Mouse (Mus musculus) neural tube, embryonic 11.5 days (tissue): ENCODE results near the gene Fndc5. TPM values are rescaled to one million over a fixed set of nuclear protein-coding genes. Genes with fewer than 3 reads are reported as not detected.

Experiments used
- ATAC-seq: fragments of 200-750 bp; cut with Nextera tagmentation; 2 replicates; pipeline ENCODE4 v1.8.0; 2017; ENCODE audit warnings: moderate number of reproducible peaks, mild to moderate bottlenecking, moderate TSS enrichment, moderate library complexity; ENCODE audit not compliant: insufficient read depth, low FRiP score, low TSS enrichment
- DNase-seq: peaks from one replicate; pipeline ENCODE4 v3.0.0-alpha.2; 2015; ENCODE audit warnings: low spot score
- H3K27ac ChIP-seq: fragments of 300-500 bp; sonication (generic); 2 replicates; pipeline ENCODE4 v1.5.1; 2014; ENCODE audit warnings: low read depth, mild to moderate bottlenecking, low read length
- H3K27me3 ChIP-seq: fragments of 300-500 bp; sonication (generic); 2 replicates; pipeline ENCODE4 v1.6.1; 2014; ENCODE audit warnings: mild to moderate bottlenecking, low read length, mixed read lengths; ENCODE audit not compliant: control insufficient read depth, insufficient read depth
- H3K36me3 ChIP-seq: fragments of 300-500 bp; sonication (generic); 2 replicates; pipeline ENCODE4 v1.6.1; 2014; ENCODE audit warnings: mild to moderate bottlenecking, low read length, moderate library complexity, mixed read lengths; ENCODE audit not compliant: control insufficient read depth, insufficient read depth
- H3K4me1 ChIP-seq: fragments of 300-500 bp; sonication (generic); 2 replicates; pipeline ENCODE4 v1.6.1; 2014; ENCODE audit warnings: low read length, mixed read lengths; ENCODE audit not compliant: control insufficient read depth, insufficient read depth
- H3K4me2 ChIP-seq: fragments of 300-500 bp; sonication (generic); 2 replicates; pipeline ENCODE4 v1.6.1; 2014; ENCODE audit warnings: low read depth, mild to moderate bottlenecking, moderate library complexity
- H3K4me3 ChIP-seq: fragments of 300-500 bp; sonication (generic); 2 replicates; pipeline ENCODE4 v1.5.1; 2014; ENCODE audit warnings: low read depth, low read length
- H3K9ac ChIP-seq: fragments of 300-500 bp; sonication (generic); 2 replicates; pipeline ENCODE4 v1.6.1; 2014; ENCODE audit warnings: mild to moderate bottlenecking, low read length
- H3K9me3 ChIP-seq: fragments of 300-500 bp; sonication (generic); 2 replicates; pipeline ENCODE4 v1.6.1; 2016; ENCODE audit warnings: low read length; ENCODE audit not compliant: control insufficient read depth
- WGBS: fragments of 180-500 bp; shearing (Covaris S2); extraction: QIAGEN DNeasy Blood & Tissue Kit; methylation state at CpG from one replicate; pipeline ENCODE4 v1.1.7; 2014; 5-methylcytosine and 5-hydroxymethylcytosine counted together
- polyA plus RNA-seq: library from polyadenylated mRNA; unstranded; fragments of >200 nt; fragmentation: Nextera tagmentation; extraction: Ambion mirVana; gene quantifications from 2 replicates; pipeline ENCODE4 v1.2.1, GENCODE M21; 2014

Fndc5 gene
- polyA plus RNA-seq, 1 experiment from 2014 or later: 26.2 TPM

DNA sequence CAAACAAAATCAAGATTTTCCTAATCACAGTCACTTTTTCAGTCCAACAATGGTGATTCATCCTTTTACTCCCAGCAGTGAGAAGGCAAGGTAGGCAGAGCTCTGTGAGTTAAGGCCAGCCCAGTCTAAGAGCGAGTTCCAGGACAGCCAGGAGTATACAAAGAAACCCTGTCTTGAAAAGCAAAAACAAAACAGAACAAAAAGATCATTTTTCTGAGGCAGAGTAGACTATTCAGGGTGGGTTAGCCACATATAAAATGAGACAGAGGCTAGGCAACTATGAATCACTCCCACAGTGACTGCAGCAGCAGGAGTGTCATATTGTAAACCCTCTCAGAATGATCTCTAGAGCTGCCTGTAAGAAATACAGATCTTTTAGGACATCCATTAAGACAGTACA is 12.5 kb downstream of the Fndc5 start:
- H3K27me3 ChIP-seq: no peaks in the 10 kb centered on the region
- peak overlapping the region; percentile 53; the same call in 1 of the 2 replicates for H3K27ac ChIP-seq
- DNase-seq: no peak
- no peak overlapping the region for H3K4me3 ChIP-seq
- H3K9ac ChIP-seq: no peak overlapping the region
- ATAC-seq: no peak
- no peaks in the 10 kb centered on the region for H3K36me3 ChIP-seq
- 55% methylated on average over 1 of the region's 1 CpGs for WGBS
- no peaks in the 10 kb centered on the region for H3K9me3 ChIP-seq
- H3K4me1 ChIP-seq: no peaks in the 10 kb centered on the region
- H3K4me2 ChIP-seq: no peak overlapping the region

DNA sequence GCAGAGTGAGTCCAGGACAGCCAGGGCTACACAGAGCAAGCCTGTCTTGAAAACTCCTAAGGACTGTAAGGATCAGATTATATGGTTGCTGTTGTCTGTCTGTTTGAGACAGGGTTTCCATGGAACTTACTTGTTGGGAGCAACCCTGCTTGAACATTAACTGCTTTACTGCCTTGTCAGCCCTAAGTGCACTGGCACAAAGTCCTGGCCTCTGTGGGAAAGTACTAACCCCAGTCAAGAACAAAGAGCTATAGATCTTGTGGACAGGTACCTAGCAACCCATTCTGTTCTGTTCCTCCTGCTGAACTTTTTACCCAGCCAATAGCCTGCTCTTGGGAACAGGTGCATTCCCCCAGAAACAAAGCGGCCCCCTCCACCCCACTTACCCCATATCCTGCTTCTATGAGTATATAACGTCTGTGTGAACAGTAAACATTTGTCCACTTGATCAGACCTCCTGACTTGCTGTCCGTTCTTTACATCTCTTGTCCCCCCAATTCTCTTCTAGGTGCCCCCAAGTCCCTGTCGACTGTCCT is 14.5 kb downstream of the Fndc5 start:
- Histone ChIP-seq H3K9ac (no peak overlapping the region), H3K36me3 (no peaks in the 10 kb centered on the region), H3K4me2 (no peak overlapping the region), H3K9me3 (no peaks in the 10 kb centered on the region), H3K27ac (no peak overlapping the region), H3K4me3 (no peak overlapping the region), H3K4me1 (no peaks in the 10 kb centered on the region), H3K27me3 (no peaks in the 10 kb centered on the region)
- peak; percentile 35 for DNase-seq
- 52% methylated on average over 4 of the region's 4 CpGs for WGBS
- peak; percentile 58 for ATAC-seq

DNA sequence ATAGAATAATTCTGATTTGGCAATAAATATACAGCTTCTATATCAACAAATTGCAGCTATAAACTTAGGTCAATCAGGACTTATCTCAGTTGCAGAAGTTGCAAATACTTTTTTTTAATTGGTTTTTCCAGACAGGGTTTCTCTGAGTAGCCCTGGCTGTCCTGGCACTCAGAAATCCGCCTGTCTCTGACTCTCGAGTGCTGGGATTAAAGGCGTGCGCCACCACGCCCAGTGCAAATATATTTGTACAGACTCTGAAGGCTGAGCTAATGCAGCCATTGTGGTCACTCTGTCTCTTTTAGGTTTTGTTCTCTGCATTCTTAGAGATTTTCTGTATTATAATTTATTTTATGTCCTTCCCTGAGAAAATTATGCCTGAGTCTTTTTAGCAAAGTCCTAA is 20.7 kb downstream of the Fndc5 start:
- Histone ChIP-seq H3K27ac (no peak overlapping the region), H3K36me3 (no peaks in the 10 kb centered on the region), H3K4me1 (no peaks in the 10 kb centered on the region), H3K9me3 (no peaks in the 10 kb centered on the region), H3K27me3 (no peaks in the 10 kb centered on the region), H3K9ac (no peak overlapping the region), H3K4me3 (no peak overlapping the region), H3K4me2 (no peak overlapping the region)
- DNase-seq (no peak), ATAC-seq (no peak)
- WGBS: 88% methylated on average over 5 of the region's 5 CpGs

DNA sequence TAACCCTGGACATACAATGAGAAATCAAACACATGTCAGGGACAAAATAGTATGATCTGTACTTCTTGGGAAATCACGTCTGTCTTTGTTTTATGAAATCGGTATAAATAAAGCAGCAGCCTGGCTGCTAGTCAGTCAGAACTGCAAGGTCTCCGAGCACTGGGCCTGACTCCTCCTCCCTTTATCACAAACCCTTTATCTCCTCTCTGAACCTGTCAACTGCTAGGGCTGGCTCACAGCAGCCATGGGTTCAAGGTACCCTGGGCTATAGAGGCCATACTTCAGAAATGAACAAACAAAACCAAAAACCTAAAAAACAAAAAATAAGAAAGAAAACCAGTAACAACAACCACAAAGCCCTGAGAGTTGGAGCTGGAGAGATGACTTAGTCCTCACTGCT is 21.8 kb downstream of the Fndc5 start:
- Histone ChIP-seq H3K27ac (no peak overlapping the region), H3K9me3 (no peaks in the 10 kb centered on the region), H3K4me2 (no peak overlapping the region), H3K4me1 (no peaks in the 10 kb centered on the region), H3K27me3 (no peaks in the 10 kb centered on the region), H3K36me3 (0 out of 2 replicates have a peak, but pooled peaks cover 2% of the 10 kb centered on the region), H3K4me3 (no peak overlapping the region), H3K9ac (no peak overlapping the region)
- DNase-seq (no peak), ATAC-seq (no peak)
- WGBS: 80% methylated on average over 3 of the region's 3 CpGs

DNA sequence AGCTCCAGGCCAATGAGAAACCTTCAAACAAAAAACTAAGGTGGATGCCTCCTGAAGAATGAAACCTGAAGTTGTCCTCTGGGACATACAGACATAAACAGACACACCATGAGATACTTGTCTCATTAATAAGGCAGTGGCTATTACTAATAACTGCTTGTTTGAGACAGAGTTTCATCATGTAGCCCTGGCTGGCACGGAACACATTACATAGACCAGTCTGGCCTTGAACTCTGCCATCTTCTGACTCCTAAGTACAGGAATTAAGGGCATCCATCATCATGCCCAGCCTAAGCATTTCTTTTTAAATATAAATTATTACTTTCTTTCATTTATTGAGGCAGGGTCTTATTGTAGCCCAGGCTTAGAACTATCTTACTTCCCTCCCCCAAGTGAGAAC is 24.3 kb downstream of the Fndc5 start:
- H3K27ac ChIP-seq: no peak overlapping the region
- H3K27me3 ChIP-seq: no peaks in the 10 kb centered on the region
- peaks cover 7% of the 10 kb centered on the region for H3K36me3 ChIP-seq
- DNase-seq (no peak), ATAC-seq (no peak)
- H3K4me1 ChIP-seq: no peaks in the 10 kb centered on the region
- no peaks in the 10 kb centered on the region for H3K9me3 ChIP-seq
- H3K9ac ChIP-seq: no peak overlapping the region
- no peak overlapping the region for H3K4me3 ChIP-seq
- WGBS: 93% methylated on average over 1 of the region's 1 CpGs
- H3K4me2 ChIP-seq: no peak overlapping the region

DNA sequence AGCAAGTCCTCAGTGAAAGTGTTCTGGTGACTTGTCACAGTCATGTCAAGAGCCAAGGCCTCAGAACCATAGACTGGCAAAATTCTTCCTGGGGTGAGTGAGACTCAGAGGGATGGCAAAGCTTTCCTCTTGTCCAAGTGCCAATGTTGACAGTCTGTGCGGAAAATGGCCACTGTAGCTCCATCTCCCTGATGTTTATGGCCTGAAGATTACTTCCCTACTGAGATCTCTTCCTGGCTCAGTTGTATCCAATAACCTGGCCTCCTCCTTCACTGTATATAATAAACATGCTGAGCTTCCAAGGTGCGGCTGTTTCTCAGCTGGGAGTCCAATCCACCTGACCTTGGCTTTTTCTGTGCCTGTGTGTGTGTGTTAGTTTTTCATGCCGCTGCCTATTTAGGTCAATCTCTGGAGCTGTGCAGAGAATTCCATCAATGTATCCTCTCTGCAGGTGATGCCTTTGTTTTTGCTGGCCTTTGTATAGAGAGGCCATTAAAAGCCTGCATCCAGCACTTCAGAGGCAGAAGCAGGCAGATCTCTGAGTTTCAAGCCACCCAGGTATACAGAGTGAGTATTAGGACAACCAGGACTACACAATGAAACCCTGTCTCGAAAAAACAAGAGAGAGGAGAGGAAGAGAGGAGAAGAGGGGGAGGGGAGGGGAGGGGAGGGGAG is 24.9 kb downstream of the Fndc5 start:
- Histone ChIP-seq H3K9ac (no peak overlapping the region), H3K27me3 (no peaks in the 10 kb centered on the region), H3K36me3 (peaks cover 7% of the 10 kb centered on the region), H3K27ac (no peak overlapping the region), H3K4me2 (no peak overlapping the region), H3K4me3 (no peak overlapping the region), H3K9me3 (no peaks in the 10 kb centered on the region), H3K4me1 (no peaks in the 10 kb centered on the region)
- DNase-seq (no peak), ATAC-seq (no peak)
- WGBS: 84% methylated on average over 4 of the region's 4 CpGs

DNA sequence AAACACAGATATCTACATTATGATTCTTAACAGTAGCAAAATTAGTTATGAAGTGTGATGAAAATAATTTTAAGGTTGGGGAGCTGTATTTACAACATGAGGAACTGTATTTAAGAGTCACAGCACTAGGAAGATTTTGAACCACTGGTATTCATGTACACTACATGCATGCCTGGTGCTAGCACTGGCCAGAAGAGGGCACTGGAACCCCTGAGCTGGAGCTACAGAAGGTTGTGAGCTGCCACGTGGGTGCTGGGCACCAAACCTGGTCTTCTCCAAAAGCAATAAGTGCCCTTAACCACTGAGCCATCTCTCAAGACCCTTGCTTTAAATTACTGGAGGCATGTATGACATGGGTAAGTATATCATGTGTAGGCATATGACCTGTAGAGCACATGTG is 35.7 kb downstream of the Fndc5 start:
- Histone ChIP-seq H3K4me1 (no peaks in the 10 kb centered on the region), H3K36me3 (peaks cover 7% of the 10 kb centered on the region), H3K9me3 (no peaks in the 10 kb centered on the region), H3K27me3 (no peaks in the 10 kb centered on the region), H3K9ac (no peak overlapping the region), H3K4me2 (no peak overlapping the region), H3K27ac (no peak overlapping the region), H3K4me3 (no peak overlapping the region)
- DNase-seq: no peak
- ATAC-seq: no peak
- WGBS: 68% methylated on average over 1 of the region's 1 CpGs

DNA sequence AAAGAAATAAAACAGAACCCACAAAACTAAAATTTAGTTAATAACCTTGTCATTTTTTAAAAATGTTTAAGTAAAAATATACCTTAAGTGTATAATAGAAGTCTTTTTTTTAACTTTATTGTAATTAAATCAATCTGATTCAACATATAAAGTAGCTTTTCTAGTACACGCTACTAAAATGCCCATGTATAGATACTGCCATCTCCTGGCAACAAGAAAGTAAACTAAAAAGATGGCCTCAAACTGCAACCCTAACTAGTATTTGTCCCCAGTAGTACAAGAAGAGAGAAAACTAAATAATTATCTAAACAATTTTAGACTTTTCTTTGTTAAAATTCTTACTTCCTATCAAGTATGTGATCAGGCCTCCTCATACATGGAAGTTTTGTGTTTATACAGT is 42.8 kb downstream of the Fndc5 start:
- DNase-seq (no peak), ATAC-seq (no peak)
- H3K27ac ChIP-seq: no peak overlapping the region
- H3K9ac ChIP-seq: no peak overlapping the region
- H3K4me1 ChIP-seq: no peaks in the 10 kb centered on the region
- WGBS: 72% methylated on average over 1 of the region's 1 CpGs
- 0 out of 2 replicates have a peak, but pooled peaks cover 2% of the 10 kb centered on the region for H3K36me3 ChIP-seq
- no peak overlapping the region for H3K4me2 ChIP-seq
- no peaks in the 10 kb centered on the region for H3K9me3 ChIP-seq
- H3K4me3 ChIP-seq: no peak overlapping the region
- no peaks in the 10 kb centered on the region for H3K27me3 ChIP-seq

DNA sequence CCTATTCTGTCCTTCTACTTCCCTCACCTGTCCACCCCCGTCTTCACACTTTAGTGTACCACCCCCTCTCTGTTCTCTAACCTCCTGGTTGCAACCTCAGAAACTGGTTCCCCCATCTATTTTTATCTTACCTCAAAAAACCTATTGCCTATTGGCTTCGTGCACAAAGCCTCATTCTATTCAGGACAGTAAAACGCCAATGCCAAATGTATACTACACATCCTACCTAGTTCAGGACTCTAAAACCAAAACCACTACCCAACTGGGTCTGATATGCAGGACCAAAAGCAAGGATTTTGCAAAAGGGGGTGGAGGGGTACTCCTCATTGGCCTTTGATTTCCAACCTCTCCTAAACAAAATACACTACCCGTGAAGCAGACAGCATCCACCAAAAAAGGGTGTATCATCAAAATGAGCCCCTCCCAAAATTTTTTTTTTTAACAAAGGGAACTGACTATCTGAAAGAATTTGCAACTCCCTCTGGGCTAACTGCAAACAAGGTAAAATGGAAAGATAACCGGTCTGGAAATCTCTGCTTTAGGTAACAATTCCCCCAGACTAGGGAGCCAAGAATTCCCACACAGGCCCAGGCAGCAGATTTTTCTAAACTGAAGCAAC is 51.4 kb downstream of the Fndc5 start:
- Histone ChIP-seq H3K4me3 (peak overlapping the region; percentile 81), H3K27me3 (no peaks in the 10 kb centered on the region), H3K4me2 (peak overlapping the region; percentile 71), H3K27ac (no peak overlapping the region), H3K9me3 (no peaks in the 10 kb centered on the region), H3K4me1 (peaks cover 10% of the 10 kb centered on the region; the same call in 1 of the 2 replicates), H3K9ac (peak overlapping the region; percentile 86), H3K36me3 (no peaks in the 10 kb centered on the region)
- WGBS: 45% methylated on average over 5 of the region's 5 CpGs
- no peak for ATAC-seq
- DNase-seq: no peak
